Mouse (Mus musculus) testis, adult 2 months (tissue): ENCODE measurements at regions not wholly inside any gene's neighbourhood (a gene's known extent, or its start where the extent isn't known, plus 50 kb on each side); places are given as distances from the start of the nearest gene placed in this dataset.

Experiments
- CTCF ChIP-seq: fragments of 200-500 bp; IDR thresholded peaks from 2 replicates; pipeline ENCODE4 v1.5.1; 2012; ENCODE audit warnings: low read depth, mild to moderate bottlenecking, inconsistent platforms, low read length, moderate library complexity; ENCODE audit not compliant: control insufficient read depth, insufficient read depth, insufficient replicate concordance
- POLR2A ChIP-seq: fragments of 200-500 bp; IDR thresholded peaks from 2 replicates; pipeline ENCODE4 v1.6.1; 2012; ENCODE audit warnings: low read depth, mild to moderate bottlenecking, inconsistent platforms, low read length, moderate library complexity; ENCODE audit not compliant: control insufficient read depth

DNA sequence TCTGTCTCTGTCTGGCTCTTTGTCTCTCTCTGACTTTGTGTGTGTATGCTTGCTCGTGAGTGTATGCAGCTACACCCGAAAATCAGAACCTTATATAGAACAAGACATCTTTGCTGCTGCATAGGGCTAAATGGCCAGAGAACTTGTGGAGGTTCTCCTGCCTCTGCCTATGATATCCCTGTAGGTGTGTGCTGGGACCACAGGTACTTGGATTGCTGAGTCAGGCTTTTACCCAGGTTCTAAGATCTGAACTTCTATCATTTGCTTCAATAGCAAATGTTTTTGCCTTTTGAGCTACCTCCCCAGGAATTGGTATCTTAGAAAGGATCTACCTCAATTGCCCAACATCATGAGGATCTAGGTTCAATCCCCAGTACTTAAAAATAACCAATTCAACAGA is 210.3 kb upstream of the Sash1 start:
- TF ChIP-seq POLR2A: no peak
- no peak for TF ChIP-seq CTCF
